Mouse (Mus musculus): ENCODE measurements around the gene Mog. TPM values are rescaled to one million over a fixed set of nuclear protein-coding genes. Genes with fewer than 3 reads are reported as not detected.

Gene Mog
- not detected in 2 replicates for polyA plus RNA-seq (2012; rRNA removed)
- 0.35 TPM in 1 of 2 replicates, not detected in the other for polyA plus RNA-seq (2014; fragmentation: Nextera tagmentation; extraction: Ambion mirVana)

DNA sequence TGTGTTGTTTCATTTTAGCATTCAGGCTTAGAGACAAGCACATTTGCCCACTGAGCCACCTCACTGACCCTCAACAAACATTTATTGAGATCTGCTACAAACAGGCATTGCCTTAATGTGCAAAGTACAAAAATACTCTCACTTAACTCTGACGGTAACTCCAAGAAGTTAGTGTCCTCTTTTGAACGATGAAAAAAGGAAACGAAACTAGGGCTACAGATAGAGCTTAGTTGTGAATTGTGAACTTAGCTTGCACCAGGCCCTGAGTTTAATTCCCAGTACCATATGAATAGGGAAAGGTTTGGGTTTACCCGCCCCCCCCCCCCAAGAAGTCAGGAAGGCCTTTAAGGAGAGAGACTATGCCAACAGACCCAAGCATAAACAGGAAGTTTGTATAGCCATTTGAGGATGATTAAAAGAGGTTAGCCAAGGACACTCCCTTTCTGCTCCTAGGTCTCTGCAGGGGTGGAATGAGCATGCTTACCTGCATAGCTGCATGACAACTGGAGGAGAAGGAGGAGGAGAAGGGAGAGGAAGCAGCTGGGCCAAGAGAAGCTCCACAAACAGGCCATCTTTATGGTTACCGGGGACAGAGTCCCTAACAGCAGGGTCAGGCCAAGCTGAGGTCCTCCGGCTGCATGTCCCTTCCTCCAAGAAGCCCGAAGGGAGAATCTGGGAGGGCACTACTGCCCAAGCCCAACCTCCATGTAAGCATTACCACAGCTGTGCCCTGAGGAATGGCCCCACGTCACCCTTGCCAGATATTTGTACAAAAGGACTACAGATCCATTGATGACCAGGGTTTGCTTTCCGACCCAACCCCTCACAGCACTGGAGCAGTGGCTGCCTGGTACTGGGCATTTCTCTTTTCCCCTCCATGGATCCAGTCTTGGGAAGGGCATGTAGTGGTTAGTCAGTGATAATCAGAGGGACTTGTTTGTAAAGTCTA, at the start of gene Mog:
TSS of gene Mog (minus strand) at position 771 of the 949 bp plus-strand sequence.
- DNase-seq (ENCODE audit: low spot score) (no peak), ATAC-seq (ENCODE audit: low FRiP score, low read depth) (no peak)
- Histone ChIP-seq H3K36me3 (ENCODE audit: control insufficient read depth, insufficient read depth, low read length) (no peaks in the 10 kb centered on the region), H3K9me3 (ENCODE audit: control insufficient read depth, low read length) (no peaks in the 10 kb centered on the region), H3K4me1 (ENCODE audit: control insufficient read depth, insufficient read depth, low read length) (0 out of 2 replicates have a peak, but pooled peaks cover under 1% of the 10 kb centered on the region), H3K9ac (ENCODE audit: low read depth, low read length, severe bottlenecking) (no peak within 1 kb of the TSS), H3K4me3 (replicated peaks; ENCODE audit: low read length) (no peak within 1 kb of the TSS), H3K4me2 (replicated peaks; ENCODE audit: low read depth, low read length, severe bottlenecking) (no peak within 1 kb of the TSS), H3K27ac (replicated peaks; ENCODE audit: low read depth, low read length) (no peak within 1 kb of the TSS), H3K27me3 (ENCODE audit: control insufficient read depth, insufficient read depth, low read length) (no peaks in the 10 kb centered on the region)
- no peak for TF ChIP-seq POLR2A (IDR thresholded peaks at IDR 0.05; ENCODE audit: borderline replicate concordance, extremely low read depth, insufficient read depth, insufficient read length)
- WGBS: 69% methylated on average over 9 of the region's 9 CpGs

DNA sequence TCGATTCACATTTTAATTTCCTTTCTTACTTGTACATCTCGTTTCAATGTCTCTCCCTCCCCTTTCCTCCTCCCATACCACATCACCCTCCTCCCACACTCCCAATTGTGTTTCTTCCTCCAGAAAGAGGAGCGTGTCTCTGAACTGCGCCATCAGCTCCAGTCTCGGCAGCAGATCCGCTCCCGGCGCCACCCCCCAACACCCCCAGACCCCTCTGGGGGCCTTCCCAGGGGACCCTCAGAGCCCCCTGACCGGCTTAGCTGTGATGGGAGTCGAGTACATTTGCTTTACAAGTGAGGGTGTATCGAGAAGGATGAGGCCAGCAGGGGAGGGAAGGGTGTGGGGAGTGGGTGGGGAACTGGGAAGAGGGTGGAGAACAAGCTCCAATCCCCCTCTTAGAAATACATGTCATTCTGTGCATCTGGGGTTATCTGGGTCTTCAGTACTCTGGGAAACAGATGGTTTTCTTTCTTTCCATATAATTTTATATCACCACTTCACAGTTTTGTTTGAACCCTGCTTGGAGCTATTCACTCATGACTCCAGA, 49.6 kb upstream of the Mog start:
- TF ChIP-seq POLR2A (IDR thresholded peaks at IDR 0.05; ENCODE audit: borderline replicate concordance, extremely low read depth, insufficient read depth, insufficient read length): no peak
- no peak overlapping the region for H3K27ac ChIP-seq (replicated peaks; ENCODE audit: low read depth, low read length)
- no peaks in the 10 kb centered on the region for H3K4me1 ChIP-seq (ENCODE audit: control insufficient read depth, insufficient read depth, low read length)
- no peaks in the 10 kb centered on the region for H3K9me3 ChIP-seq (ENCODE audit: control insufficient read depth, low read length)
- DNase-seq (ENCODE audit: low spot score): no peak
- 65% methylated on average over 11 of the region's 11 CpGs for WGBS
- no peak for ATAC-seq (ENCODE audit: low FRiP score, low read depth)
- no peak overlapping the region for H3K9ac ChIP-seq (ENCODE audit: low read depth, low read length, severe bottlenecking)
- no peak overlapping the region for H3K4me3 ChIP-seq (replicated peaks; ENCODE audit: low read length)
- H3K27me3 ChIP-seq (ENCODE audit: control insufficient read depth, insufficient read depth, low read length): no peaks in the 10 kb centered on the region
- no peak overlapping the region for H3K4me2 ChIP-seq (replicated peaks; ENCODE audit: low read depth, low read length, severe bottlenecking)
- H3K36me3 ChIP-seq (ENCODE audit: control insufficient read depth, insufficient read depth, low read length): peaks cover 83% of the 10 kb centered on the region

DNA sequence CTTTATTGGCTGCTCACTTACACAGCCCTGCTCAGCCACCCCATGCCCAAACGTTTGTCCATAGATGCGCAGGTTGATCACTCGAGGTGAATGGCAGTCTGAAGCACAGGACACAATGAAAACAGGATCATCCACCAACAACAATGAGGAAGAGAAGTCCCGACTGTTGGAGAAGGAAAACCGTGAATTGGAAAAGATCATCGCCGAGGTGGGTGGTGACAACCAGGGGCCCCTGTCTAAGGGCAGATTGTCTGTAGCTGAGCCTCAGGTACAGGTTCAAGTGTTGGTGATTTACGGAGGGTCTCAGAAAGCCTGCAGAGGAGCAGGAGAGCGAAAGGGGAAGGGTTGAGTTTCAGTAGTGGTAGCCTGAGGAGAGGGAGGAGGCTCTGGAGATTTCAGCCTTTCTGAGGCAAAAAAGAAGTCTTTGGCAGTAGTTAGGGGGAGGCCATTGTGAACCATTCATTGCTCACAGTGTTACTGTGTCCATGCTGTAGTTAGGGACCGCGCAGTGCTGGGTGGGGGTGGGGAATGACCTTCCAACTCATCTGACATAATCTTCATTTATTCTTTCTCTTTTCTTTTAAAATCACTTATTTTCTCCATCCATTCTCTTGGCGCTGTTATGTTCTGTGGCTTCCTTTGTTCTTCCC, 49.0 kb upstream of the Mog start:
- WGBS: 85% methylated on average over 12 of the region's 12 CpGs
- Histone ChIP-seq H3K4me1 (ENCODE audit: control insufficient read depth, insufficient read depth, low read length) (no peaks in the 10 kb centered on the region), H3K9me3 (ENCODE audit: control insufficient read depth, low read length) (no peaks in the 10 kb centered on the region), H3K9ac (ENCODE audit: low read depth, low read length, severe bottlenecking) (no peak overlapping the region), H3K4me3 (replicated peaks; ENCODE audit: low read length) (no peak overlapping the region), H3K27ac (replicated peaks; ENCODE audit: low read depth, low read length) (no peak overlapping the region), H3K36me3 (ENCODE audit: control insufficient read depth, insufficient read depth, low read length) (peaks cover 89% of the 10 kb centered on the region), H3K4me2 (replicated peaks; ENCODE audit: low read depth, low read length, severe bottlenecking) (no peak overlapping the region), H3K27me3 (ENCODE audit: control insufficient read depth, insufficient read depth, low read length) (no peaks in the 10 kb centered on the region)
- TF ChIP-seq POLR2A (IDR thresholded peaks at IDR 0.05; ENCODE audit: borderline replicate concordance, extremely low read depth, insufficient read depth, insufficient read length): no peak
- ATAC-seq (ENCODE audit: low FRiP score, low read depth): no peak
- DNase-seq (ENCODE audit: low spot score): no peak

DNA sequence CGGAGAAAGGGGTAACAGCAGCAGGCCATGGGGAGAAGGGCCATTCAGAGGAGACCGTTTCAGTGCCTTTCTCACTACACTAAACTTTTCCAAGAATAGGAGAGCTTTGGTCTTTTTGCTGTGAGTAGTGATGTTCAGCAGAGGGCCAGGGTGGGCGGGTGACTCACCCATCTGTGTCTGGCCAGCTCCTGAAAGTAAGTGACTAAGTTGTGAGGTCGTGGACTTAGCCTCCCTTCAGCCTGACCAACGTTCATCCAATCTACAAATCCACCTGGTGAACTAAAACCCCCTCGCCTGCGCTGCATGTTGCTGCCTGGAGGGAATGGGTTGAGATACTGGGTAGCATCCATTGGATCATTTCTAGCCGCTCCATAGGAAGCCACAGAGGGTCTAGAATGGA, 46.9 kb upstream of the Mog start:
- H3K4me3 ChIP-seq (replicated peaks; ENCODE audit: low read length): no peak overlapping the region

DNA sequence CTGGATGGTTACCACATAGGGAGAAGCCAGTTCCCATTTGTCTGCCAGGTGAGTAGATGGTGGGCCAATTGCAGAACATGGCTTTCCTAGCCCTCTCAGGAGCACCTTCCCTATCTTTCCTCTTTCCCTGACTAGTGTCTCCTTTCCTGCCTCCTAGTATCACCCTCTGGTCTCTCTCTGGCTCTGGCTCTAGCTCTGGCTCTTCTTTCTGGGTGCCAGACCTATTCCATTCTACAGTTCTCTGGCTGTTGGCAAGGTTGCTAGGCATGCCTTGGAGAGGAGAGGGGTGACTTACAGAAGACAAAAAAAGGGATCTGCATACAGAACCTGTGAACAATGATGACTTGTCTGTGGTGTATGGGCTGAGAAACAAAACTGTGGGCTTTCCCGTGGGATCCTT, 44.7 kb upstream of the Mog start:
- peaks cover 82% of the 10 kb centered on the region for H3K36me3 ChIP-seq (ENCODE audit: control insufficient read depth, insufficient read depth, low read length)
- no peak overlapping the region for H3K4me2 ChIP-seq (replicated peaks; ENCODE audit: low read depth, low read length, severe bottlenecking)
- ATAC-seq (ENCODE audit: low FRiP score, low read depth) (no peak), DNase-seq (ENCODE audit: low spot score) (no peak)
- no peaks in the 10 kb centered on the region for H3K9me3 ChIP-seq (ENCODE audit: control insufficient read depth, low read length)
- H3K27ac ChIP-seq (replicated peaks; ENCODE audit: low read depth, low read length): no peak overlapping the region
- H3K9ac ChIP-seq (ENCODE audit: low read depth, low read length, severe bottlenecking): no peak overlapping the region
- H3K27me3 ChIP-seq (ENCODE audit: control insufficient read depth, insufficient read depth, low read length): no peaks in the 10 kb centered on the region
- TF ChIP-seq POLR2A (IDR thresholded peaks at IDR 0.05; ENCODE audit: borderline replicate concordance, extremely low read depth, insufficient read depth, insufficient read length): no peak
- no peak overlapping the region for H3K4me3 ChIP-seq (replicated peaks; ENCODE audit: low read length)
- no peaks in the 10 kb centered on the region for H3K4me1 ChIP-seq (ENCODE audit: control insufficient read depth, insufficient read depth, low read length)
- WGBS: 93% methylated on average over 1 of the region's 1 CpGs

More for the DNA sequence above, 46.9 kb upstream of the Mog start:
- DNase-seq (ENCODE audit: low spot score): no peak
- WGBS: 87% methylated on average over 8 of the region's 8 CpGs
- no peak overlapping the region for H3K4me2 ChIP-seq (replicated peaks; ENCODE audit: low read depth, low read length, severe bottlenecking)
- ATAC-seq (ENCODE audit: low FRiP score, low read depth): no peak
- H3K27ac ChIP-seq (replicated peaks; ENCODE audit: low read depth, low read length): no peak overlapping the region
- no peaks in the 10 kb centered on the region for H3K9me3 ChIP-seq (ENCODE audit: control insufficient read depth, low read length)
- no peak for TF ChIP-seq POLR2A (IDR thresholded peaks at IDR 0.05; ENCODE audit: borderline replicate concordance, extremely low read depth, insufficient read depth, insufficient read length)
- no peaks in the 10 kb centered on the region for H3K27me3 ChIP-seq (ENCODE audit: control insufficient read depth, insufficient read depth, low read length)
- H3K9ac ChIP-seq (ENCODE audit: low read depth, low read length, severe bottlenecking): no peak overlapping the region
- H3K4me1 ChIP-seq (ENCODE audit: control insufficient read depth, insufficient read depth, low read length): no peaks in the 10 kb centered on the region
- H3K36me3 ChIP-seq (ENCODE audit: control insufficient read depth, insufficient read depth, low read length): peaks cover 90% of the 10 kb centered on the region
